Mouse (Mus musculus): Measurements from ENCODE around the gene Mreg.

Gene Mreg

DNA sequence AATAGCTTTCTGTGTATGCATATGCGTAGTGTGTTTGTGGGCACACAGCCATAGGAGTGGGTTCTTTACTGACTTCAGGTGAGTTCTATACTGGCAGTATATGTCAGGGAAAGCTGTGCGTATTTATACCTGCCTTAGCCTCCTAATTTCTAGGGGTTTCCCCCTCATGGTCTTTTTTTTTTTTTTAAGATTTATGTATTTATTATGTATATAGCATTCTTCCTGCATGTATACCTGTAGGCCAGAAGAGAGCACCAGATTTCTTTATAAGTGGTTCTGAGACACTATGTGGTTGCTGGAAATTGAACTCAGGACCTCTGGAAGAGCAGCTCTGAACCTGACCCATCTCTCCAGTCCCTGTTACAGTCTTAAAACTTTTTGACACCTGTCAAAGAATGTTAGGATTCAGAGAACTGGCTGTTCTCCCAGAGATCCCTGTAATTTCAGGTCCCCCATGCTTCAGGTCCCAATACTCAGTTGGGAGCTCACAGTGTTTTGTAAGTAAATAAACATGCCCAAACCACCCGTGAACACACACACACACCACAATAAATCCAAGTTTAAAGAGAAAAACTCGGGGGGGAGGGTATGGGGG, 14.9 kb upstream of the Mreg start:
- DNase-seq: no peak

GRCm38 (mm10) chr1:72226172-72226886, 14.2 kb upstream of the Mreg start:
- DNase-seq: peak; percentile 80

DNA sequence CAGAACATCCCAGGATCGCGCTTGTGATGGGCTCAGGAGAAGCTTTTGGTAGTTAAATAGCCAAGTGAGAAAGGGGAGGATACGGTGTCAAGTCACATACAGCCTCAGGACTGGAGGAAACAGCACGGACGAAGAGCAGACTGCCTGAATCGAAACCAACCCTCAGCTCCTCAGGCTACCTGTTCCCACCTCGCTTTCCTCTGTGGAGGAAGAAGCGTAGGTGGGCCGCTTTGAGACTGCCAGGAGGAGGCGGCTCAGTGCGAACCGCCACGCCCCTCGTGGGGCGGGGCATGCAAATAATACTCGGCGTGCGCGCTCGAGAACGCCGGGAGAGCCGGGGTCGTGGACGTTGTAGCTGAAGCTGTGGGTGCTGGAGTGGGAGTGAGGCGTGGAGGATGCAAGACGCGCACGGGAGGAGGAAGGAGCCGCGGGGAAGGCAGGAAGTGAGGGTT, 13.6 kb upstream of the Mreg start:
- peak; percentile 88 for DNase-seq

DNA sequence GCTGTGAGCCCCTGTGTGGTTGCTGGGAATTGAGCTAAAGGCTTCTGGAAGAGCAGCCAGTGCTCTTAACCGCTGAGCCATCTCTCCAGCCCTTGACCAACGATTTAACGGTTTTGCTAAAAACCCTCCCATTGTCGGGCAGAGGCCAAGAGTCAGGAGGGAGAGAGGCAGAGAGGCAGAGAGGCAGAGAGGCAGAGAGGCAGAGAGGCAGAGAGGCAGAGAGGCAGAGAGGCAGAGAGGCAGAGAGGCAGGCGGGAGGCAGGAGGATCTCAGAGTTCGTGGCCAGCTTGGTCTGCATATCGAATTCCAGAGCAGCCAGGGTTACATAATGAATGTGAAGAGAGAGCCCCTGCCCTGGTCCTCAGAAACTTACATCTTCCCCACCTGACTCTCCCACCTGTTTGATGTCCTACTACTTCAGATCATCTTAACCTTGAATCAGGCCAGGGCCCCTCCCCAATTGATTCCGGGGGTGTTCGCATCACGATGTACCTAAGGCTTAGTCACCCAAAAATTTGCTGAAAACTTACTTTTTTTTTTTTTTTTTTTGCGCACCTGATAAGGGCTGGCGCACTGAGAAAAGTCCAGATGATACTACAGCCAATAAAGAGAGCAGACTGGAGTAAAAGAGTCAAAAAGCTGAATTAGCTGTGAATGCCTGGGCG, 13.1 kb upstream of the Mreg start:
- DNase-seq: no peak

- no peak for DNase-seq
Measured at GRCm38 (mm10) chr1:72220008-72220407, 7.9 kb upstream of the Mreg start.

DNA sequence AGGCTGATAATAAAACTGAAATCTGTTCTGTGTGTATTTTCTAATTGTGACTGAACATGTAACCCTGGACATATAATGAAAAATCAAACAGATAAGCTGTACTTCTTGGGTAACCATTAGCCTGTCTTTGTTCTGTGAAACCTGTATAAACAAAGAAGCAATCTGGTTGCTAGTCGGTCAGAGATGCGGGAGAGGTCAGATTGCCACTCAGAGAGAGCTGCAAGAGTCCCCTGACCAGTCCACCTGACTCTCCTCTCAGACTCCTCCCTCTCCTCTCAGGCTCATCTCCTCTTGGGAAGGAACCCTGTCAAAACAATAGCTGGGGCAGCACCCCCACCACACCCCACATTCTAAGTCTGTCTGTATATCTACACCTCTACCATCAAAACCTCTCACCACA, 7.0 kb upstream of the Mreg start:
- DNase-seq: no peak

GRCm38 (mm10) chr1:72218626-72219025, 6.5 kb upstream of the Mreg start:
- DNase-seq: no peak

GRCm38 (mm10) chr1:72216761-72217160, 4.7 kb upstream of the Mreg start:
- DNase-seq: no peak

DNA sequence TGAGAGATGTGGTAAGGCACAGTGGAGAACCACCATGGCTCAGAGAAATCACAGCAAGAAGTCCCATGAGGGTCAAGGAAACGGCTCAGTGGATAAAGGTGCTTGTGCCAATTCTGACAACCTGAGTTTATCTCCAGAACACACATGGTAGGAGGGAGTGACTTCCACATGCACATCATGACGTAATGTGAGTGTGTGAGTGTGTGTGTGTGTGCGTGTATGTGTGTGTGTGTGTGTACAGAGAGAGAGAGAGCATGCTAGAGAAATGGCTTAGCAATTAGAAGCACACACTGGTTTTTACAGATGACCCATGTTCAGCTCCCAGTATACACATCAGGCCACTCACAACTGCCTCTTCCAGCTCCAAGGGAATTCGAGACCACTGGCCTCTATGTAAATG, 3.1 kb upstream of the Mreg start:
- no peak for DNase-seq

- DNase-seq: no peak
Measured at GRCm38 (mm10) chr1:72214470-72214961, 2.4 kb upstream of the Mreg start.

GRCm38 (mm10) chr1:72213954-72214353, 1.8 kb upstream of the Mreg start:
- no peak for DNase-seq

- no peak for DNase-seq
Measured at GRCm38 (mm10) chr1:72210803-72211679, 1.1 kb downstream of the Mreg start.

- DNase-seq: no peak
Measured at GRCm38 (mm10) chr1:72208095-72208494, 4.0 kb downstream of the Mreg start.

- DNase-seq: no peak
Measured at GRCm38 (mm10) chr1:72205113-72205512, 7.0 kb downstream of the Mreg start.

DNA sequence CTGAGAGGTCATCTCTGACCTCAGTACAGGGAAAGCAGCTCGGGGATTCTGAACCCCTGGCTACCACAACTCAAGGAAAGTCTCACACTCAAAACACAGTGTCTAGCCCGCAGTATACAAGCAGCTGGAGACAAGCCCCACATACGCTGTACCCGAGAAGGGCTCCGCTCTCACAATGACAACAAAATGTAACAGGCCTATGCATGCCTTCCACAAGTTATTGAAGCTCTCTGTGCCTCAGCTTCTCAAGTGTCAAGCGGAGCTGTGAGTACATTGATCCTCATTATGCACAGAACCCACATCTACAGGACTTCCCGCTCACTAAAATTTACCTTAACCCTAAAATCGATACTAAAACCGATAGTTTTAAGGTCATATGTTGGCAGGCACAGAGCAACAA, 8.9 kb downstream of the Mreg start:
- DNase-seq: no peak

DNA sequence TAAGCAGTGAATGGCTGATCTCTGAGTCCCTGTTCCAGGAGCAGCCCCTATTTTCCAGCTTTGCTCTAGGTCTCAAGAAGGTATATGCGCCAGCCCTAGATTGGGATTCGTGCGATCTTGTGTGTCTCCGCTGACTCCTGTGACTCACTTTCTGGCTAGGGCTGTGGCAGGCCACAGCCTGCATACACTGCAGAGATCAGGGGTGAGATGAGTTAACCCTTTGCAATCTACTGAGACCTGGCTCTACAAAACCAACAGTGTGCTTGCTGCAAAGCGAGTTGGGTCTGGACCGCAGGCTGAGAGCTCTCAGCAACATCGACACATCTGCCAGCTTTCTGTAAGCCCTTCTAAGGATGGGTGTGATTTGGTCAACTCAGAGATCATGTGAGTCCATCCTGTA, 9.4 kb downstream of the Mreg start:
- no peak for DNase-seq

GRCm38 (mm10) chr1:72202068-72202467, 10.0 kb downstream of the Mreg start:
- no peak for DNase-seq

GRCm38 (mm10) chr1:72201126-72201525, 11.0 kb downstream of the Mreg start:
- no peak for DNase-seq

DNA sequence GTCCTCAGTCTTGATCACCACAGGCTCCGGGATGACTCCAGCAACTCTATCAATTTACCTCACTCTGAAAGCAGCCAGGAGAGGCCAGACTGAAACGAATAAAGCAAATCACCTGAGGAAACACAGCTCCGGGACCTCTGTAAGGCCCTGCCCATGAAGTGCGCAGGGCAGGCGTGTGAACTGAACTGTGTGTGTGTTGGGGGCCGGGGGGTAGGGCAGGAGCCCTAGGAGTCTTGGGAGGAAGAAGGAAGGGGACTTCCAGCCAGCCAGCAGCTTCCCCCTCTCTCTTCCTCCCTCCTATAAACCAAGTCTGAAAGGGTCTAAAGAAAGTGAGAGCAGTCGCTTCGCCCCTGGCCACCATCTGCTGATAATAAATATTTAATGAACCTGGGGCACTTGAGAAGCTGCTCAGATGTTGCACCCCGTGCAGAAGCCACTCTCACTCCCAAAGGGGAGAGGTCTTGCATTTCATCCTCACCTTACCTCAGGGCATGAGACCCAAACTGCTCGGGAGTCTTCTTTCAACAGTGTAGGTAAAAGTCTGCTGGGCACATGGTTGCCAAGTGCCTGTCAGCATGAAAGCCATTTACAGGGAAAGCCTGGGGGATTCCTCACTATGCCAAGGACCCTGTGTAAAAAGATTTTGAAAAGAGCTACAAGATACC, 13.8 kb downstream of the Mreg start:
- DNase-seq: no peak

DNA sequence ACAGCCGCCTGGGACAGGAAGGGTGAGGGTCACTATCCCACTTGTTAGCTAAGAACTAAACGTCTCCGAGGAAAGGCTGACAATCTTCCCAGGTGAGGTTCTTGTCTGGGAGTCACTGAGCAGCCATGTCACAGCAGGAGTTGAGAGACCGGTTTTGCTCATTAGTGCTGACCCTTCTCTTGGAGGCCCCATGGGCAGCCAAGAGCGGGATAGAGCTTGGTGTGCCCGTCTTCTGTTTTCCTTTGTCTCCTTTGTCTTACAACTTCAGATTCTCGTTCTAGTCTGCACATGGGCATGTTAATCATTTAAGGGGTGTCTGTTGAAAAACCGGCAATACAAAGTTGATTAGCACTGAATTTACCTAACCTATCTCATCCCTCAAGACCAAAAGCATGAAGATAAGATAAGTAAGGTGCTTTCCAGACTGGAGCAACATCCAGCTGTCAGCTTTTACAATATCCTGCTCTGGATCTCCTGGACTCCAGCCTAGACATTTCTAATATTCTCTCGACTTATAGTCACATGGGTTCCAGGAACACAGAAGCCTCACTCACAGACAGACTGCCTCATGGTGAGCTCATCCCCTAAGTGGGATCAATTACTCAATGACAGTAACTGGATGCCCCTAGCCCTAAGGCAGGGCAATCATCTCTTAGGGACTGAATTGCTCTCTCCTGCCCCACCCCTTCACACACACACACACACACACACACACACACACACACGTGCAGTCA, 15.3 kb downstream of the Mreg start:
- DNase-seq: no peak

DNA sequence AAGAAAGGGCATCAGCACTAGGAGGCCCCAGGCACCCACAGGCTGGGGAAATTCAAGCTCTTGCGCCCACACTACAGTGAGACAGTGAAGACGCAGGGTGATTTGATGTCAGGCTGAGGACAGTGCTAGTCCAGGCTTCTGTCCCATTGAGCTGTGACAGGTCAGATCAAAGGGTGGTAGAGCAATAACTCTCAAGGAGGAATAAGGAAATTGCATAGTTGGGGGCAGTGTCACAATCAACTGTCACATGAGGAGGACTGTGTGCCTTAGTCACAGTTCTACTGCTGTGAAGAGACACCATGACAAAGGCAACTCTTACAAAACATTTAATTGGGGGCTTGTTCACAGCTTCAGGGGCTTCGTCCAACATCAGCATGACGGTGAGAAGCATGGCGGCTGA, 16.0 kb downstream of the Mreg start:
- no peak for DNase-seq

DNA sequence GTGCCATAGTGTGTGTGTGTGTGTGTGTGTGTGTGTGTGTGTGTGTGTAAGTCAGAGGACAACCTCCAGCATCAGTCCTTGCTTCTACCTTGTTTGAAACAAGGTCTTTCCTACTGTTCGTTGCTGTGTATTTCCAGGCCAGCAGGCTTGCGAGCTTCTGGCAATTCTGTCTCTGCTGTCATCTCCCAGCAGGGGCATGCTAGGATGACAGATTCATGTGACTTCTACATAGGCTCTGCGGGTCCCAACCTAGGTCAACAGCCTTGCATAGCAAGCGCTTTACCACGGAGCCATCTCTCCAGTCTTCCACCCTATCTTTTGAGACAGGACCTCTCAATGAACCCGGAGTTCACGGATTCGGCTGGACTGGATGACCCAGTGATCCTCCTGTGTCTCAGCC, 20.7 kb downstream of the Mreg start:
- no peak for DNase-seq

Data from liver (tissue).